Mouse (Mus musculus) liver (tissue): ENCODE data around the gene Acox2.

Experiments
- DNase-seq: peaks from one replicate; pipeline ENCODE4 v3.0.0-alpha.2; 2020; ENCODE audit warnings: mixed read lengths

Acox2 gene

GRCm38 (mm10) chr14:8246878-8247277, 12.3 kb downstream of the Acox2 start:
- no peak for DNase-seq

DNA sequence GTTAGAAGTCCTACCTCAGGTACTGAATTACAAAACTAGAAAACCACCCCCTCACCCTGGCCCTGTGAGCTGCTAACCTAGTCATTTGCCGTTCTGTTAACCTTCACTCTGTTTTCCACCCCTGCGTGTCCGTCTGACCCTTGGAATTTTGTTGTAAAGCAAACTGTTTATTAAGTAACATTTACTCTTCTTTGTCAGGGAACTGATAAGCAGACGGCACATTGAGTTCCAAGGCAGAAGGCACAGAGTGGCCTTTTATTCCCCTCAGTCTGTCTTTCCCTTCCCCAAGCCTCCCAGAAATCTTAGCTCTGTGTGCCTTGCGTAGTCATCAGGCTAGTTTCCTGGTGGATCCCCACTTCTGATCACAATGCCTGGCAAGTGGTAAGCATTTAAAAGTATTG, 14.9 kb downstream of the Acox2 start:
- peak; percentile 31 for DNase-seq

DNA sequence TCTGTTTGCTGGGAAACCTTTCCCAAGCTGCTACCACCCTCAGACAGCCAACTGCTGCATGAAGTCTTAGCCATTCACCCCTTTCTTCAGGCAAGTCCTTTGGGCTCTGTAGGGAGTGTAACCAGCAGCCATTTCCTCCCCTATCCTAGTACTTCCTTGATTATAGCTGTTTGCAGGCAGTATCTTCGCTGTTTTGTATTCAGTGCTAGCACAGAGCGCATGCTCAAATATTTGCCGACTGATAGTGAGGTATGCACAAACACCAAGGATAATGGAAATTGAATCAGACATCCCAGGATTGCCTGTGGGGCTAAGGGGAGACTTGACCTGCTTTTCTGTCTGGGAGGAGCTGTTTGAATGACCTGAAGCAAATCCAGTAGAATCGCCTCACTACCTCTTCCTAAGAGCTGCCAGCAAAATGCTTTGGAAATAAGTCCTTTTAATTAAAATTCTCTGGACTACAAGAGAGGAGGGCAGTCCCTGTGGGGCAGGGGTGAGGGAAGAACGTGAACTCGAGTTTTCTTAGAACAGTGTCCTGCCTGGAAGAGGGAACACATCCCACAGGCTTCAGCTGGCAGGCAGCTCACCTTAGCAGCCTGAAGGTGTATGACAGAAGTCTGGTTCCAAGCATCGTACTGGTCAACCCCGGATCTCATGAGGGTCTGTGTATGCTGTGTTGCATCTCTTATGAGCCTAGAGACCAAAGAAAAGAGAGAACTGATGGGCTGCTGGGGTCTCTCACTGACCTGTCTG, 15.8 kb downstream of the Acox2 start:
- DNase-seq, result no peak

DNA sequence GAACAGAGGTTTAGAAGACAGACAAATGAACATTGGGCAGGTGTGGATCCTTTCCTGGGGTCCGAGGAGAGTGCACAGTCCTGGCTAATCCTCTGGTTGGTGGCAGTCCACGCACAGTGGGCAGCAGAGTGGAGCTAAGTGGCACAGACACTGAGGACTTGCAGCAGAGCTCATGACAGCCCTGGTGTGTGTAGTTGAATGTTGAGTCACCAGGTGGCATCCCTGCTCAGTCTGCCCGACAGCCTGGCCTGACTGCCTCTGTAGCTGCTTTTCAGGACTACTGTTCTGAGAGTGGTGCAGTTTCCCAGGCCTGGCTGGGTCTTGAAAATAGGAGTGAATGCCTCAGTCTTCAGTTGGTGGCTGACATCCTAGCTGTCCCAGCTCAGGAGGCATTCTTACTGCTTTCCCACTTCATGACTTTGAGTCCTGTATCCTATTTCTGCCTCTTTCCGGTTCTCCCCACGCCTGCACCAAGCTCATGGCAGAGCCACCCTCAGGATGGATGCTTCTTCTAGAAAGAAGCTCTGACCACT, 16.7 kb downstream of the Acox2 start:
- DNase-seq, result peak; percentile 36

- no peak for DNase-seq
Observed at GRCm38 (mm10) chr14:8241816-8242215, 17.3 kb downstream of the Acox2 start.

DNA sequence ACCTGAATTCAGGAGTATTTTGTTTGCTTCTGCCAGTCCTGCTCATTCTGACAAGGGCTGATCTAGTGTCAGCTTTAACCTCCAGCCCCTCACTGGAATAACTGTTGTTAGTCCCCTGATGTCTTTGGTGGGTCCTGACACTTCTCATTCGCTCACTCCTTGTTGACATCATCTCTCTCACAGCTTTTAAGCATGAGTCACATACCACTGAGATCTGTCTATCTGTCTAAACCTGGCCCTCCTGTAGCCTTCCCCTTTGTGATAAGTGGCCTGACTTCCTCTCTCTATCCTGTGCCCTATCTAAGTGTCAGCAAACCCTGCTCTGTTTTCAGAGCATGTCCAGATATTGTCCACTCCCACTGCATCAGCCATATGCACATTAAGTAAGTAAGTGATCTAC, 25.9 kb downstream of the Acox2 start:
- DNase-seq, result no peak

DNA sequence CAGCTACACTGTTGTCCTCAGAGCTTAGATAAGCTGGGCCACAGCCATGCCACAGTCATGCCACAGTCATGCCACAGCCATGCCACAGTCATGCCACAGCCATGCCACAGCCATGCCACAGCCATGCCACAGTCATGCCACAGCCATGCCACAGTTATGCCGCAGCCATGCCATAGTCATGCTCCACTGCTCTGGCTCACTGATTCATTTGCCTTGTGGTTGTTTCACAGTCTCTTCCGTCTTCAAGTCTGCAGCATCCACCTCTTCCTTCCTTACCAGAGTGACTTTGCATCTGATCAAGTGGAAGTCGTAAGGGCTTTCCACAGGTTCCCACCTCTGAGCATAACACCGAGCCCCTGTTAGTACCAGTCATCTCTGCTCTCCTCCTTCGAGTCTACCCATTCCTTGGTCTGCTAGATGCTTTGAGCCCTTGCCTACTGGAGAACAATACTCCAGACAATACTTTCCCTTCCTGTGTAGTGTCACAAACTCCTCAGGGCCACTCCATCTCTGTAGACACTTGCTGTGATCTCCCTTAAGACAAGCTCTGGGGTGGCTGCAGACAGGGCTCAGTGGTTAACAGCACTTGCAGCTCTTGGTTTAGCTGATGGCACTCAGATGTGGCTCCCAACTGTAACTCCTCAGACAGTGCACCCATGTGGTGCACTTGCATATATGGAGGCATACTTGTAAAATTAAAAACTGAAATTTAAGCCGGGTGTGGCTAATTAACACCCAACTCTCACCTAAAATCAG, 26.8 kb downstream of the Acox2 start:
- DNase-seq, result no peak

GRCm38 (mm10) chr14:8229367-8230019, 29.7 kb downstream of the Acox2 start:
- no peak for DNase-seq

DNA sequence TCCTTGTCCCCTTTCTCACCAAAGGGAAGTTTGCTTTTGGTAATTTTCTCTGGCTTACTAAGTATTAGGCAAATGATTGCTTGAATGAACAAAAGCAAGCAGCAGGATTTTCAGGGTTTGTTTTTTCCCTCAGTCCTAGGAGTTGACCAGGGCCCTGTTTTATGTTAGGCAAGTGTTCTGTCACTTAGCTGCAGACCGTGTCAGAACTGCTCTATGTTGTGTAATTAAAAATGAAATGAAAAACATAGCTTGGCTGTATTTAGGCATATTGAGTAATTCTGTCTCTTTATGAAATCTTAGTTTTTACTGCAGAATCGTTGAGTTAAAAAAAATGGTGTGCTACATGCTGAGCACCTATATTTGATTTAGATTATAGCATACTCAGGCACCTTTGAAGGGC, 34.3 kb downstream of the Acox2 start:
- DNase-seq, result no peak

DNA sequence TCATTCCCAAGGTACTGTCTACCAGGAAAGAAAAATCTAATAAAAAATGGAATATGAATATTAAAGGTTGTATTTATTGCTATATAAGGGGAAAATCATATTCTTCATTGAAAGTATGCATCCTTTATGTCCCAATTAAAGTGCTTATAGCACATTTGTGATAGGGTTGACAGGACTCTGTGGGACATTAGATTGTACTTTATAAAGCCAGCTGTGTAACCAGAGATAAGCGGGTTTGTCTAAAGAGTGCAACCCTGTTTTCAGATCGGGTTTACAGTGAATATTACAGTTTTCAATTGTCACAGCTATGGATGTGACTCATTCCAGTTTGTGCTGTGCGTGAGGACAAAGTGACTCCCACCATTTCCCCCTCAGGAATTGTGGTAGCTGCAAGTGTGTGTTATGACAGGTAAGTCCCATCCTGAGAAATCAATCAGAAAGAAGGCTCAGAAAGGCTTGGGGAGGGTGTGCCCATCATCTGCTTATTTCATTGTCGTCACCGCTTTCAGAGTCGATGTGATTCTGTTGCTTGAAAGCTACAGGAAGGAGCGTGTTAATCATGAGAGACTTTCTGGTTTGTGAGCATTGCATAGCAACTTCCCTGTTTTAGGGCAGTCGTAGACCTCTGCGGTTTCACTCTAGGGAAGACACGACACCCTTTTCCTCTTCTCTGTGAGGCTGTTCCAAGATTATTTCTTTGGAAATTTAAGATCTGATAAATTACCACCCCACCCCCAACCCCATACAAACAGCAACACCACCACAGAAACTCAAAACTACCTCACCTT, 35.5 kb downstream of the Acox2 start:
- DNase-seq, result no peak

- no peak for DNase-seq
Observed at GRCm38 (mm10) chr14:8222561-8222960, 36.6 kb downstream of the Acox2 start.

- peak; percentile 27 for DNase-seq
Observed at GRCm38 (mm10) chr14:8220912-8221311, 38.2 kb downstream of the Acox2 start.

- peak; percentile 31 for DNase-seq
Observed at GRCm38 (mm10) chr14:8220306-8220705, 38.8 kb downstream of the Acox2 start.

- no peak for DNase-seq
Observed at GRCm38 (mm10) chr14:8219876-8220275, 39.3 kb downstream of the Acox2 start.

DNA sequence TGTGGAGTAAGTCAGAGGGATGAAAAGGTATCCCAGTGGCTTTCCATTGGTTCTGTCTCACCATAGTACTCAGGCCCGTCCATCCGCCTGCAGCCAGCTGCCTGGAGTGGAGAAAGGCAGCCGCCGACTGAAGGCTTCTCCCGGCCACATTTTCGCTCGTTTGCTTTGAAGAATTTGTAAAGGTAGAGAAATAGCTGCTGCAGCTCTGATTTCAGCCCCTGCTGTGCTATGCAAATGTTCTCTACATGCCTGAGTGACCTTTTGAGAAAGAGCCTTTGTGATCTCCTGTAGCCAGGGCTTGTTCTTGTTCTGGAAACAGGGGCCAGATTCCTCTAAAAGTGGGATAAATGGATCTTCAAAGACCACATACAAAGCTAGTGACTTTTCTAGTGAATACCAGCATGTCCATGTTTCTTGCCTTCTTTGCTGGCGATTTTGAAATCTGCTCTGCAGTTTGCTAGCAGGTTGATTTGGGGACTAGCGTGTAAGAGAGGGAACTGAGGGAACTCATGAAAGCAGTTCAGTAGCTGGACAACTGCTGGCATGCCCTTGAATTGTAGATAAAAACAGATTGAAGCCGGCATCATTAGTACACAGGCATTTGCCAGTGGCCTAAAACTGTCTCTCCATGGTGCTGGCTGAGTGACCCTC, 40.3 kb downstream of the Acox2 start:
- DNase-seq, result no peak

DNA sequence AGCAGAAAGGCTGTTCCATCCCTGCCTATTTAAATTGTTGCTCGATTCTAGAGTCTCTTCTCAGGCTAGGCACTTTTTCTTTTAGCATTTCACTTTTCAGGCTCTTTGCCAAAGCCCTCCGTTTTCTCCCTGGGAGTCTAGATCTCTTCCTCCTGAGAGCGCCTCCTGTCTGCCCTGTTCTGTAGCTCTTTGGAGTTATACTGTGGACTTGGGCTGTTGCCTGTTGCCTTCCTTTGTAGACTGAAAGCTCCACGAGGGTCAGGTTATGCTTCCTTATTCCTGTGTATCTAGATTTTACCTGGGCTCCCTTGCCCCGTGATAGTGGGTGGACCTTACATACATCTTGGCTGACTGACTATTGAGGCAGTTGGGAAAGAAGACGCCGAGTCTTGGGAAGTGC, 40.9 kb downstream of the Acox2 start:
- no peak for DNase-seq

DNA sequence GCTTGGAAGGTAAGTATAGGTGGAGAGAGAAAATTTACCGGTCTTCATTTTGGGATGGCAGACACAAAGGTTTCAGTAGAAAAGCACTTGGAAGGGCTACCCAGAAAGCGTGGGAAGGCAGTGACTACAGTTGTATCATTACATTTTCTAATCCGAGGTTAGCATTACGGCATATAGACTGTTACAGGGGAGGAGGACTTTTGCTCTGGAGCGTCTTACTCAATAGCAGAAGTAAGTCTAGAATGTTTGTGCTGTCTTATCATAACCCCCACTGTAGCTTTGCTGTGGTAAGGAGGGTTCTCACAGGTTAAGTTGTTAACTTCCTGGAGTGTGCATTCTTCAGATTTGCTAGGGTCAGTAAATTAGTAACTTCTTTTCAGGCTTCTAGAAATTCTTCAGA, 43.1 kb downstream of the Acox2 start:
- DNase-seq, result no peak

GRCm38 (mm10) chr14:8215208-8215778, 43.9 kb downstream of the Acox2 start:
- peak; percentile 32 for DNase-seq

DNA sequence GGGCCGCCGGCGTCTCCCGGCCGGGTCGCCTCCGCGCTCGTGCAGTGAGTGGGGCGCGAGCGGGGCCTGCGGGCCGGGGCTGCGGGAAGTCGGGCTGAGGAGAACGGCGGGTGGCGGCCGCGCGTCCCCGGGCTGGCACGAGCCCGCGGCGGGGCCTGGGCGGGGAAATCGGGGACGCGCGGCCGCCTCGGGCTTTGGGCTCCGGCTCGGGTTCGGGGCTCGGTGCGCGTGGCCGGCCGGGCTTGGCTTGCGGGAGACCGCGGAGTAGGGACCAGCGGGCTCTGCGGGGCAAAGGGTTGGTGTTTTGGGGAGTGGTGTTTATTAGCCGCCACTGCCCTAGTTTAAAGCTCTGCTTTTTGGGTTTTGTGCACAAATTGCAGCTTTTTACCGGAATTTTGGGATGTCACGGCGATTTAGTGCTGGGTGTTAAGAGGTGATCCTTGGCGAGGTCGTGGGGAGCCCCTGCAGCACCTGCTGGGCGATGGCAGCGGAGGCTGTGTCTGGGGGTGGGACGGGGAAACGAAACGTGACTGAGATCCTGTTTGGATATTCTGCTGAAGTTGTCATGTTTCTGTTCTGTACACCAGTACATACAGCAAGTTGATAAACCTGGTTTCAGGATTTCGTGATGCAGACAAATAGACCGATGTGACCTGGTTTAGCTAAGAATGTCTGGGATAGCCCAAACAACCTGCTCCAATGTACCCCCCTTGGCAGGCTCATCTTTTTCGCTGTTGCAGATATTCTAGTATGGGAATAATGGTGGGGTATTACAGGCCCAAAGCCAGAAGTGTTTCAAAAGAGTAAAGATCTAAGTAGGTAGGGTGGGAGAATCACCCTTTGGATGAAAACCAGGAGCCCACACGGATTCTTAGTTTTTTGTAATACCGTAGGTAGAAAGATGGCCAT, 44.6 kb downstream of the Acox2 start:
- peak; percentile 82 for DNase-seq

DNA sequence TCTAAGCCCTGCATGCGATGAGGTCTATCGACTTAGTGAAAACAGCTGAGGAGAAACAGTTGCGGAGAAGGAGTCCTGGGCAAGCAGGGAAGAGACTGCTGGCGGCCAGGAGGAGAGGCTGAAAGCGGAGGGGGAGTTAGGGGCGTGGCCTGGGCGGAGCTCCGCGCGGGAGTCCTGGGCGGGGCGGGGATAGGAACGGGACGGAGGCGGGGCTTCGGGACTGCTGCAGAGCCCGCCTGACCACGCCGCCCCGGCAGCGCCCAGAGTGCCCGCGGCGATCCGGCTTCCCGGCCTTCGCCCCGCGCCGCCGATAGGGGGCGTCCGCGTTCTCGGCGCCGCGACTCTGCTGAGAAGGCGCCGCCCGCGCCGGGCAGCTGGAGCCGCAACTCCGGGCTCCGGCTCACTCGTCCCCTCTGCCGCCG, 45.3 kb downstream of the Acox2 start, which contains the start of gene Kctd6:
Gene Kctd6 (plus strand): TSS at position 338 of the 422 bp plus-strand sequence.
- DNase-seq, result peak; percentile 99

- DNase-seq, result no peak
Observed at GRCm38 (mm10) chr14:8212996-8213395, 46.2 kb downstream of the Acox2 start.
